Mouse (Mus musculus): Measurements from ENCODE around the gene Fermt2. TPM values are rescaled to one million over a fixed set of nuclear protein-coding genes. Genes with fewer than 3 reads are reported as not detected.
"Not testable (repeated sequence)": the region's sequence is repeated elsewhere in the genome, so short reads cannot be mapped to it uniquely, and the experiment has no call there.

Fermt2 gene
- polyA plus RNA-seq, 1 experiment from 2014 or later, result 169 TPM

GRCm38 (mm10) chr14:45477651-45478050, 52.3 kb downstream of the Fermt2 start:
- ATAC-seq, result peak; percentile 17; the same call in 1 of the 2 replicates
- no peak overlapping the region for H3K9ac ChIP-seq
- 27% methylated on average over 8 of the region's 8 CpGs for WGBS
- no peaks in the 10 kb centered on the region for H3K9me3 ChIP-seq
- peaks cover 12% of the 10 kb centered on the region; the same call in 1 of the 2 replicates for H3K36me3 ChIP-seq
- H3K27ac ChIP-seq, result no peak overlapping the region
- H3K4me2 ChIP-seq (replicated peaks), result no peak overlapping the region
- H3K4me3 ChIP-seq (replicated peaks), result no peak overlapping the region
- no peaks in the 10 kb centered on the region for H3K27me3 ChIP-seq (replicated peaks)
- 0 out of 2 replicates have a peak, but pooled peaks cover 6% of the 10 kb centered on the region for H3K4me1 ChIP-seq (replicated peaks)

- WGBS, result 88% methylated on average over 7 of the region's 7 CpGs
- Histone ChIP-seq H3K27me3 (replicated peaks) (no peaks in the 10 kb centered on the region), H3K4me2 (replicated peaks) (no peak overlapping the region), H3K9ac (no peak overlapping the region), H3K27ac (no peak overlapping the region), H3K4me1 (replicated peaks) (0 out of 2 replicates have a peak, but pooled peaks cover 6% of the 10 kb centered on the region), H3K9me3 (no peaks in the 10 kb centered on the region), H3K4me3 (replicated peaks) (no peak overlapping the region), H3K36me3 (peaks cover 12% of the 10 kb centered on the region; the same call in 1 of the 2 replicates)
- ATAC-seq, result no peak
Observed at GRCm38 (mm10) chr14:45476990-45477389, 52.9 kb downstream of the Fermt2 start.

- ATAC-seq, result no peak
- WGBS, result 89% methylated on average over 10 of the region's 10 CpGs
- Histone ChIP-seq H3K4me1 (replicated peaks) (no peaks in the 10 kb centered on the region), H3K27me3 (replicated peaks) (no peaks in the 10 kb centered on the region), H3K9me3 (no peaks in the 10 kb centered on the region), H3K4me2 (replicated peaks) (no peak overlapping the region), H3K9ac (no peak overlapping the region), H3K4me3 (replicated peaks) (no peak overlapping the region), H3K27ac (no peak overlapping the region), H3K36me3 (peaks cover 23% of the 10 kb centered on the region)
Observed at GRCm38 (mm10) chr14:45472536-45472935, 57.4 kb downstream of the Fermt2 start.

GRCm38 (mm10) chr14:45469446-45469845, 60.5 kb downstream of the Fermt2 start:
- Histone ChIP-seq H3K27me3 (replicated peaks) (no peaks in the 10 kb centered on the region), H3K9me3 (no peaks in the 10 kb centered on the region), H3K27ac (no peak overlapping the region), H3K4me3 (replicated peaks) (no peak overlapping the region), H3K36me3 (peaks cover 16% of the 10 kb centered on the region), H3K4me2 (replicated peaks) (no peak overlapping the region), H3K4me1 (replicated peaks) (no peaks in the 10 kb centered on the region), H3K9ac (no peak overlapping the region)
- no peak for ATAC-seq
- WGBS, result 93% methylated on average over 8 of the region's 8 CpGs

- H3K36me3 ChIP-seq, result peaks cover 20% of the 10 kb centered on the region
- WGBS, result 95% methylated on average over 7 of the region's 8 CpGs
Observed at GRCm38 (mm10) chr14:45466371-45466770, 63.5 kb downstream of the Fermt2 start.

GRCm38 (mm10) chr14:45464036-45465035, 65.6 kb downstream of the Fermt2 start:
- 66% methylated on average over 19 of the region's 19 CpGs for WGBS
- H3K4me1 ChIP-seq (replicated peaks), result peaks cover 8% of the 10 kb centered on the region; the same call in 1 of the 2 replicates
- H3K9me3 ChIP-seq, result no peaks in the 10 kb centered on the region
- H3K27me3 ChIP-seq (replicated peaks), result no peaks in the 10 kb centered on the region
- H3K36me3 ChIP-seq, result peaks cover 21% of the 10 kb centered on the region
- H3K27ac ChIP-seq, result peak overlapping the region; percentile 19
- H3K9ac ChIP-seq, result no peak overlapping the region
- H3K4me3 ChIP-seq (replicated peaks), result no peak overlapping the region
- peak; percentile 39; the same call in 1 of the 2 replicates for ATAC-seq
- H3K4me2 ChIP-seq (replicated peaks), result no peak overlapping the region

More at GRCm38 (mm10) chr14:45466371-45466770, 63.5 kb downstream of the Fermt2 start:
- not testable (repeated sequence) for H3K4me3 ChIP-seq (replicated peaks); ATAC-seq; H3K9ac ChIP-seq; H3K9me3 ChIP-seq; H3K27me3 ChIP-seq (replicated peaks); H3K4me2 ChIP-seq (replicated peaks); H3K27ac ChIP-seq; H3K4me1 ChIP-seq (replicated peaks)

- Histone ChIP-seq H3K27ac (peak overlapping the region; percentile 52), H3K4me3 (replicated peaks) (no peak overlapping the region), H3K9ac (no peak overlapping the region; the same call in 1 of the 2 replicates), H3K4me1 (replicated peaks) (peaks cover 8% of the 10 kb centered on the region; the same call in 1 of the 2 replicates), H3K36me3 (peaks cover 18% of the 10 kb centered on the region), H3K9me3 (no peaks in the 10 kb centered on the region), H3K4me2 (replicated peaks) (peak overlapping the region; percentile 12; the same call in 1 of the 2 replicates), H3K27me3 (replicated peaks) (no peaks in the 10 kb centered on the region)
- 13% methylated on average over 10 of the region's 10 CpGs for WGBS
- ATAC-seq, result peak; percentile 89
Observed at GRCm38 (mm10) chr14:45463599-45463998, 66.3 kb downstream of the Fermt2 start.

- Histone ChIP-seq H3K4me1 (replicated peaks) (peaks cover 8% of the 10 kb centered on the region; the same call in 1 of the 2 replicates), H3K27me3 (replicated peaks) (no peaks in the 10 kb centered on the region), H3K9me3 (no peaks in the 10 kb centered on the region), H3K27ac (peak overlapping the region; percentile 52), H3K4me3 (replicated peaks) (no peak overlapping the region), H3K4me2 (replicated peaks) (0 out of 2 replicates have a peak overlapping the region, but pooled peaks have one; percentile 12), H3K9ac (no peak overlapping the region; the same call in 1 of the 2 replicates), H3K36me3 (peaks cover 18% of the 10 kb centered on the region)
- WGBS, result 71% methylated on average over 10 of the region's 10 CpGs
- no peak for ATAC-seq
Observed at GRCm38 (mm10) chr14:45462875-45463475, 66.9 kb downstream of the Fermt2 start.

- Histone ChIP-seq H3K4me3 (replicated peaks) (no peak overlapping the region), H3K36me3 (peaks cover 14% of the 10 kb centered on the region), H3K27ac (no peak overlapping the region), H3K9ac (no peak overlapping the region), H3K27me3 (replicated peaks) (no peaks in the 10 kb centered on the region), H3K9me3 (no peaks in the 10 kb centered on the region), H3K4me2 (replicated peaks) (no peak overlapping the region), H3K4me1 (replicated peaks) (peaks cover 8% of the 10 kb centered on the region; the same call in 1 of the 2 replicates)
- 62% methylated on average over 6 of the region's 6 CpGs for WGBS
- ATAC-seq, result no peak
Observed at GRCm38 (mm10) chr14:45462374-45462773, 67.5 kb downstream of the Fermt2 start.

GRCm38 (mm10) chr14:45461945-45462344, 68.0 kb downstream of the Fermt2 start:
- Histone ChIP-seq H3K27me3 (replicated peaks) (no peaks in the 10 kb centered on the region), H3K27ac (no peak overlapping the region), H3K4me2 (replicated peaks) (no peak overlapping the region), H3K4me3 (replicated peaks) (no peak overlapping the region), H3K4me1 (replicated peaks) (peaks cover 9% of the 10 kb centered on the region; the same call in 1 of the 2 replicates), H3K36me3 (peaks cover 14% of the 10 kb centered on the region), H3K9ac (no peak overlapping the region), H3K9me3 (no peaks in the 10 kb centered on the region)
- WGBS, result 92% methylated on average over 6 of the region's 6 CpGs
- ATAC-seq, result no peak

GRCm38 (mm10) chr14:45460491-45460890, 69.4 kb downstream of the Fermt2 start:
- no peak for ATAC-seq
- Histone ChIP-seq H3K9ac (no peak overlapping the region), H3K4me2 (replicated peaks) (no peak overlapping the region), H3K36me3 (peaks cover 11% of the 10 kb centered on the region), H3K4me1 (replicated peaks) (peaks cover 12% of the 10 kb centered on the region; the same call in 1 of the 2 replicates), H3K27me3 (replicated peaks) (no peaks in the 10 kb centered on the region), H3K27ac (no peak overlapping the region), H3K9me3 (no peaks in the 10 kb centered on the region), H3K4me3 (replicated peaks) (no peak overlapping the region)
- 90% methylated on average over 10 of the region's 10 CpGs for WGBS

GRCm38 (mm10) chr14:45459877-45460276, 70.0 kb downstream of the Fermt2 start:
- H3K36me3 ChIP-seq, result peaks cover 11% of the 10 kb centered on the region
- WGBS, result 95% methylated on average over 14 of the region's 14 CpGs
- no peak overlapping the region for H3K4me2 ChIP-seq (replicated peaks)
- no peak overlapping the region for H3K27ac ChIP-seq
- ATAC-seq, result no peak
- no peak overlapping the region for H3K9ac ChIP-seq
- no peak overlapping the region for H3K4me3 ChIP-seq (replicated peaks)
- H3K27me3 ChIP-seq (replicated peaks), result no peaks in the 10 kb centered on the region
- H3K9me3 ChIP-seq, result no peaks in the 10 kb centered on the region
- H3K4me1 ChIP-seq (replicated peaks), result peaks cover 13% of the 10 kb centered on the region; the same call in 1 of the 2 replicates
